9 mouse cellular contexts compared by ENCODE assay signal in genomic region chr6:121556481-121556880, GRCm38 (mm10).
DNase-seq lines count a peak whose midpoint lies in the region; TF ChIP-seq lines count a peak whose summit lies in the region.
"Had no signal": no experiment of that assay in that cellular context is flagged by ENCODE, and none has a peak within 500 bp of the region (broad histone marks: within the 10 kb centered on the region; RNA-seq: fewer than 3 reads in every experiment).

No protein-coding gene starts in this region.

- H3K27ac ChIP-seq in left cerebral cortex, adult 2 months, result no peak overlapping the region
- H3K27ac ChIP-seq: embryonic facial prominence, embryonic 15.5 days had no signal

- peak; percentile 29 to 36 for DNase-seq in adrenal gland, adult 18-20 months (ENCODE audit: low spot score in 2 of 2)
- DNase-seq in adrenal gland, postnatal 4 days (ENCODE audit: low spot score in 2 of 2), result no peak
- DNase-seq in left cerebral cortex, adult 2 months (ENCODE audit: extremely low spot score in 1 of 2, low spot score in 2 of 2), result peak; percentile 17 to 22
- no peak for DNase-seq in left cerebral cortex, adult 11 months (ENCODE audit: low spot score)
- peak; percentile 63 for DNase-seq in ZHBTc4 (ENCODE audit: low read depth, low spot score)
- DNase-seq in kidney, postnatal 10 days, result peak; percentile 49
- DNase-seq in right cerebral cortex, postnatal 4 days, result no peak
- no peak for DNase-seq in cerebellum, adult 9-10 months

- TF ChIP-seq CTCF in left cerebral cortex, adult 2 months (IDR thresholded peaks at IDR 0.05), result peak; percentile 60

- no peak overlapping the region for H3K4me3 ChIP-seq in left cerebral cortex, adult 2 months
- H3K4me3 ChIP-seq: embryonic facial prominence, embryonic 15.5 days had no signal

- intact Hi-C loops in left cerebral cortex, adult 2 months (cut with DNase I), result no loop called here

Comparison
In these comparisons a context has a peak if more than half of its experiments do, and no peak if none do; other contexts are left out.
1. DNase-seq: peak in adrenal gland, adult 18-20 months (2 of 2), left cerebral cortex, adult 2 months (2 of 2), ZHBTc4 (single experiment) and kidney, postnatal 10 days (single experiment); none in adrenal gland, postnatal 4 days (0 of 2), left cerebral cortex, adult 11 months (single experiment), right cerebral cortex, postnatal 4 days (single experiment) and cerebellum, adult 9-10 months (single experiment).